Mouse (Mus musculus): ENCODE results near the gene Ankar. TPM values are rescaled to one million over a fixed set of nuclear protein-coding genes. Genes with fewer than 3 reads are reported as not detected.

Ankar gene
- polyA plus RNA-seq, 1 experiment from 2014 or later, result not detected

GRCm38 (mm10) chr1:72715593-72716361 is 15.4 kb upstream of the Ankar start:
- WGBS, result 79% methylated on average over 3 of the region's 3 CpGs
- H3K4me2 ChIP-seq, result no peak overlapping the region
- ATAC-seq (ENCODE audit: low FRiP score), result no peak
- peaks cover 3% of the 10 kb centered on the region; the same call in 1 of the 2 replicates for H3K36me3 ChIP-seq (ENCODE audit: control insufficient read depth, insufficient read depth, low read length)
- H3K4me3 ChIP-seq (ENCODE audit: low read depth, low read length), result no peak overlapping the region
- H3K9me3 ChIP-seq (ENCODE audit: control insufficient read depth, low read length), result no peaks in the 10 kb centered on the region
- peaks cover 17% of the 10 kb centered on the region for H3K4me1 ChIP-seq (ENCODE audit: control insufficient read depth, insufficient read depth, low read length)
- H3K9ac ChIP-seq (ENCODE audit: low read length), result no peak overlapping the region
- H3K27me3 ChIP-seq (ENCODE audit: control insufficient read depth, insufficient read depth, low read length), result no peaks in the 10 kb centered on the region
- DNase-seq (ENCODE audit: low spot score, missing footprints), result no peak
- no peak overlapping the region for H3K27ac ChIP-seq (ENCODE audit: low read depth, low read length)

- Histone ChIP-seq H3K4me1 (ENCODE audit: control insufficient read depth, insufficient read depth, low read length) (peaks cover 11% of the 10 kb centered on the region), H3K9ac (ENCODE audit: low read length) (no peak overlapping the region), H3K9me3 (ENCODE audit: control insufficient read depth, low read length) (no peaks in the 10 kb centered on the region), H3K4me3 (ENCODE audit: low read depth, low read length) (no peak overlapping the region), H3K27me3 (ENCODE audit: control insufficient read depth, insufficient read depth, low read length) (no peaks in the 10 kb centered on the region), H3K4me2 (no peak overlapping the region), H3K36me3 (ENCODE audit: control insufficient read depth, insufficient read depth, low read length) (peaks cover 3% of the 10 kb centered on the region; the same call in 1 of the 2 replicates), H3K27ac (ENCODE audit: low read depth, low read length) (no peak overlapping the region)
- 93% methylated on average over 1 of the region's 1 CpGs for WGBS
- DNase-seq (ENCODE audit: low spot score, missing footprints) (no peak), ATAC-seq (ENCODE audit: low FRiP score) (no peak)
These were observed 14.7 kb upstream of the Ankar start for GRCm38 (mm10) chr1:72715065-72715464.

GRCm38 (mm10) chr1:72714547-72714946 is 14.2 kb upstream of the Ankar start:
- no peak overlapping the region for H3K9ac ChIP-seq (ENCODE audit: low read length)
- 80% methylated on average over 4 of the region's 4 CpGs for WGBS
- no peak overlapping the region for H3K4me3 ChIP-seq (ENCODE audit: low read depth, low read length)
- H3K36me3 ChIP-seq (ENCODE audit: control insufficient read depth, insufficient read depth, low read length), result peaks cover 3% of the 10 kb centered on the region; the same call in 1 of the 2 replicates
- H3K4me2 ChIP-seq, result no peak overlapping the region
- ATAC-seq (ENCODE audit: low FRiP score), result no peak
- no peaks in the 10 kb centered on the region for H3K27me3 ChIP-seq (ENCODE audit: control insufficient read depth, insufficient read depth, low read length)
- DNase-seq (ENCODE audit: low spot score, missing footprints), result no peak
- no peak overlapping the region for H3K27ac ChIP-seq (ENCODE audit: low read depth, low read length)
- H3K9me3 ChIP-seq (ENCODE audit: control insufficient read depth, low read length), result no peaks in the 10 kb centered on the region
- peaks cover 11% of the 10 kb centered on the region for H3K4me1 ChIP-seq (ENCODE audit: control insufficient read depth, insufficient read depth, low read length)

DNA sequence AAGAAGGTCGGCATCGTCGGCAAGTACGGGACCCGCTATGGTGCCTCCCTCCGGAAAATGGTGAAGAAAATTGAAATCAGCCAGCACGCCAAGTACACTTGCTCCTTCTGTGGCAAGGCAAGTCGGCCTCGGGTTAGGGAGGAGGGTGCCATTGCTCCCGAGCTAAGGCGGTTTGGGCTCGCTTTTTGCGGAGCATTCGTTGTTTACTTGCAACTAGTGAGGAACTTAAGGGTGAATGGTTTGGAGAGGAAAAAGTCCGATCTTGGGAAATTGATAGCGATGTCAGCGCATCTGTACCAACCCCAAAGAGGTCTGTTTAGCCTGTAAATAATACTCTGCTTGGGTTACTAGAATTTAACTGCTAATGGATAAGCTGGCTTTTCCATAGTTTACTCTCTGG is 11.3 kb upstream of the Ankar start:
- no peaks in the 10 kb centered on the region for H3K27me3 ChIP-seq (ENCODE audit: control insufficient read depth, insufficient read depth, low read length)
- H3K4me3 ChIP-seq (ENCODE audit: low read depth, low read length), result peak overlapping the region; percentile 71
- H3K4me1 ChIP-seq (ENCODE audit: control insufficient read depth, insufficient read depth, low read length), result peaks cover 11% of the 10 kb centered on the region
- peak overlapping the region; percentile 80 for H3K27ac ChIP-seq (ENCODE audit: low read depth, low read length)
- H3K36me3 ChIP-seq (ENCODE audit: control insufficient read depth, insufficient read depth, low read length), result peaks cover 3% of the 10 kb centered on the region; the same call in 1 of the 2 replicates
- ATAC-seq (ENCODE audit: low FRiP score) (no peak), DNase-seq (ENCODE audit: low spot score, missing footprints) (peak; percentile 91)
- H3K9ac ChIP-seq (ENCODE audit: low read length), result peak overlapping the region; percentile 81
- WGBS, result 1% methylated on average over 17 of the region's 17 CpGs
- no peaks in the 10 kb centered on the region for H3K9me3 ChIP-seq (ENCODE audit: control insufficient read depth, low read length)
- H3K4me2 ChIP-seq, result peak overlapping the region; percentile 77

DNA sequence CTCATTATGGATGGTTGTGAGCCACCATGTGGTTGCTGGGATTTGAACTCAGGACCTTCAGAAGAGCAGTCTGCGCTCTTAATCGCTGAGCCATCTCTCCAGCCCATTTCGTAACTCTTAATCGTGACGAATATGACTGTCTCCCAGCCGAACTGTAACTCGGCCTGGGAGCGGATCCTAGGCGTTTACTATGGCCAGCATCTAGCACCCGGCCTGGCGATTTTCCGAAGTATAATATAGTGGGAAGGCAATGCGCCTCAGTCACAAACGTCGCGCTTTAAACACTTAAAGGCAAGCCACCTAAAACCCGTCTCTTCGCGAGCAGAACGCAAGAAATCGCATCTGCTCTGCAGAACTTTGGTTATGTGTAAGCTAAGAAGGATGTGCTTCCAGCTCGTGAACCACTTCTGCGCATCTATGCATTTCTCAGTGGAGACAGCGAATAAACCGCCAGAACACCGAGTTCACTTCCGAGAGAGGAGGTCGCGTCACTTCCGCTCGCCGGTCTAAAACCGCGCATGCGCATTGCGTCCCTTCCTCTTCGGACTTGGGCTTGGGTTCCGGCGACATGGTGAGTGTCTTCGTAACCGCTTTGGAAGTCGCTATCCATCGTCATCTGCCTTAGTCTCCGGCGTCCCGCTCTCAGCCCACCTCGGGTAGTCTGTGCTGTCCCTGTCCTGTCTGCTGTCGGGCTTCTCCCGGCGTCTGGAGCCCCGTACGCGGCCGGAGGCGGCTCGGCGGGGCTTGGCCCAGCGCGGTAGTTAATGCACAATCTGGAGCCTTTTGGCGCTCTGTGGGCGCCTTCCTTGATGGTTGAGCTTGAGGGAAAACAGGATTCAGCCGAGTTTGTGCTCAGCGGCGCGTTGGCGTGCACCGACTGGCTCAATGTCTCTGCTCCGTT is 10.6 kb upstream of the Ankar start, which contains the start of gene Rpl37a:
Rpl37a (plus strand) TSS at position 538 of the 901 bp plus-strand sequence.
- DNase-seq (ENCODE audit: low spot score, missing footprints), result peak; percentile 99
- H3K36me3 ChIP-seq (ENCODE audit: control insufficient read depth, insufficient read depth, low read length), result peaks cover 3% of the 10 kb centered on the region; the same call in 1 of the 2 replicates
- no peaks in the 10 kb centered on the region for H3K9me3 ChIP-seq (ENCODE audit: control insufficient read depth, low read length)
- peak within 1 kb of the TSS; percentile 81 for H3K9ac ChIP-seq (ENCODE audit: low read length)
- H3K4me2 ChIP-seq, result peak within 1 kb of the TSS; percentile 77
- 4% methylated on average over 68 of the region's 68 CpGs for WGBS
- ATAC-seq (ENCODE audit: low FRiP score), result peak; percentile 92
- H3K4me3 ChIP-seq (ENCODE audit: low read depth, low read length), result peak within 1 kb of the TSS; percentile 71
- H3K4me1 ChIP-seq (ENCODE audit: control insufficient read depth, insufficient read depth, low read length), result peaks cover 11% of the 10 kb centered on the region
- H3K27me3 ChIP-seq (ENCODE audit: control insufficient read depth, insufficient read depth, low read length), result no peaks in the 10 kb centered on the region
- peak within 1 kb of the TSS; percentile 80 for H3K27ac ChIP-seq (ENCODE audit: low read depth, low read length)

DNA sequence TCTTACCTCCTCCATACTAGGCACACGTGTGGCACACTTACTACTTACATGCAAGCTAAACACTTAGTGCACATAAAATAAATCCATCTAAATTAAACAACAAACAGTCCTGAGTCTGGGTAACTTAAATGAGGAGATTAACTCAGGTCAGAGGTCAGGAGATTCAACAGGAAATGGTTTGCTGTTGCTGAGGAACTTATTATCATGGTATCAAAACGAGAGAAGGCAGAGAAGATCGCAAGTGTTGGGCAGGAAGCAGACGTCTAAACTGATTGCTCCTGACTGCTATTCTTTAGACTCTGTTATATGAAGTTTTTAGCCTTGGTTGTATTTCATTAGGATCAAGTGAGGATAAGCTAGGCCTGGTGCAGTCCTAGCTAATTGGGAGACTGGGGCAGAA is 7.1 kb upstream of the Ankar start:
- no peak for ATAC-seq (ENCODE audit: low FRiP score)
- no peak overlapping the region for H3K27ac ChIP-seq (ENCODE audit: low read depth, low read length)
- 69% methylated on average over 4 of the region's 4 CpGs for WGBS

GRCm38 (mm10) chr1:72698651-72699050 is 1.7 kb downstream of the Ankar start:
- no peak overlapping the region for H3K9ac ChIP-seq (ENCODE audit: low read length)
- no peaks in the 10 kb centered on the region for H3K27me3 ChIP-seq (ENCODE audit: control insufficient read depth, insufficient read depth, low read length)
- WGBS, result 80% methylated on average over 4 of the region's 4 CpGs
- no peak overlapping the region for H3K27ac ChIP-seq (ENCODE audit: low read depth, low read length)
- DNase-seq (ENCODE audit: low spot score, missing footprints) (no peak), ATAC-seq (ENCODE audit: low FRiP score) (no peak)
- no peaks in the 10 kb centered on the region for H3K4me1 ChIP-seq (ENCODE audit: control insufficient read depth, insufficient read depth, low read length)
- H3K4me3 ChIP-seq (ENCODE audit: low read depth, low read length), result no peak overlapping the region
- no peaks in the 10 kb centered on the region for H3K36me3 ChIP-seq (ENCODE audit: control insufficient read depth, insufficient read depth, low read length)
- no peaks in the 10 kb centered on the region for H3K9me3 ChIP-seq (ENCODE audit: control insufficient read depth, low read length)
- H3K4me2 ChIP-seq, result no peak overlapping the region

More for the DNA sequence above, 7.1 kb upstream of the Ankar start:
- H3K4me3 ChIP-seq (ENCODE audit: low read depth, low read length), result no peak overlapping the region
- no peak overlapping the region for H3K4me2 ChIP-seq
- peaks cover 4% of the 10 kb centered on the region; the same call in 1 of the 2 replicates for H3K4me1 ChIP-seq (ENCODE audit: control insufficient read depth, insufficient read depth, low read length)
- DNase-seq (ENCODE audit: low spot score, missing footprints), result no peak
- H3K36me3 ChIP-seq (ENCODE audit: control insufficient read depth, insufficient read depth, low read length), result peaks cover under 1% of the 10 kb centered on the region; the same call in 1 of the 2 replicates
- H3K9me3 ChIP-seq (ENCODE audit: control insufficient read depth, low read length), result no peaks in the 10 kb centered on the region
- no peak overlapping the region for H3K9ac ChIP-seq (ENCODE audit: low read length)
- no peaks in the 10 kb centered on the region for H3K27me3 ChIP-seq (ENCODE audit: control insufficient read depth, insufficient read depth, low read length)

DNA sequence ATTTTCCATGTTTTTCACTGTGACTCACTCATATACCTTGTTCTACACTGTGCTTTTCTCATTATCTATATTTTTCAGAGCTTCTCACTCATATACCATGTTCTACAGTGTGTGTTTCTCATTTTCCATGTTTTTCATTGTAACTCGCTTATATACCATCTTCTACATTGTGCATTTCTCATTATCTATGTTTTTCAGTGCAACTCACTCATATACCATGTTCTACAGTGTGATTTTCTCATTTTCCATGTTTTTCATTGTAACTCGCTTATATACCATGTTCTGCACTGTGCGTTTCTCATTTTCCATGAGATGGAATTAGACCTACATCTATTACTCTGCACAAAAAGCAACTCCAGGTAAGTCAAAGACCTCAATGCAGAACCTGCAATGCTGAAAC is 4.1 kb downstream of the Ankar start:
- 54% methylated on average over 3 of the region's 3 CpGs for WGBS
- Histone ChIP-seq H3K4me3 (ENCODE audit: low read depth, low read length) (no peak overlapping the region), H3K27ac (ENCODE audit: low read depth, low read length) (no peak overlapping the region), H3K9ac (ENCODE audit: low read length) (no peak overlapping the region), H3K4me2 (no peak overlapping the region), H3K4me1 (ENCODE audit: control insufficient read depth, insufficient read depth, low read length) (no peaks in the 10 kb centered on the region), H3K9me3 (ENCODE audit: control insufficient read depth, low read length) (no peaks in the 10 kb centered on the region), H3K36me3 (ENCODE audit: control insufficient read depth, insufficient read depth, low read length) (no peaks in the 10 kb centered on the region), H3K27me3 (ENCODE audit: control insufficient read depth, insufficient read depth, low read length) (no peaks in the 10 kb centered on the region)
- ATAC-seq (ENCODE audit: low FRiP score), result no peak
- DNase-seq (ENCODE audit: low spot score, missing footprints), result no peak

GRCm38 (mm10) chr1:72673070-72673469 is 27.3 kb downstream of the Ankar start:
- no peak for ATAC-seq (ENCODE audit: low FRiP score)
- Histone ChIP-seq H3K4me3 (ENCODE audit: low read depth, low read length) (no peak overlapping the region), H3K9me3 (ENCODE audit: control insufficient read depth, low read length) (no peaks in the 10 kb centered on the region), H3K9ac (ENCODE audit: low read length) (no peak overlapping the region), H3K27me3 (ENCODE audit: control insufficient read depth, insufficient read depth, low read length) (no peaks in the 10 kb centered on the region), H3K27ac (ENCODE audit: low read depth, low read length) (no peak overlapping the region), H3K36me3 (ENCODE audit: control insufficient read depth, insufficient read depth, low read length) (no peaks in the 10 kb centered on the region), H3K4me1 (ENCODE audit: control insufficient read depth, insufficient read depth, low read length) (no peaks in the 10 kb centered on the region), H3K4me2 (no peak overlapping the region)
- no peak for DNase-seq (ENCODE audit: low spot score, missing footprints)
- 63% methylated on average over 3 of the region's 3 CpGs for WGBS
